Mouse (Mus musculus) induced T-regulatory cell, adult 2 months (primary cell): ENCODE results near the gene Cxcr2.

Experiments used
- DNase-seq: peaks from one replicate; pipeline ENCODE4 v3.0.0-alpha.2; 2012; ENCODE audit warnings: low read depth

Gene Cxcr2

GRCm38 (mm10) chr1:74153461-74154184 lies at the start of gene Cxcr2:
Cxcr2 (plus strand) TSS chr1:74153989.
- no peak for DNase-seq

- no peak for DNase-seq
Measured at GRCm38 (mm10) chr1:74105660-74106059, 48.1 kb upstream of the Cxcr2 start.

DNA sequence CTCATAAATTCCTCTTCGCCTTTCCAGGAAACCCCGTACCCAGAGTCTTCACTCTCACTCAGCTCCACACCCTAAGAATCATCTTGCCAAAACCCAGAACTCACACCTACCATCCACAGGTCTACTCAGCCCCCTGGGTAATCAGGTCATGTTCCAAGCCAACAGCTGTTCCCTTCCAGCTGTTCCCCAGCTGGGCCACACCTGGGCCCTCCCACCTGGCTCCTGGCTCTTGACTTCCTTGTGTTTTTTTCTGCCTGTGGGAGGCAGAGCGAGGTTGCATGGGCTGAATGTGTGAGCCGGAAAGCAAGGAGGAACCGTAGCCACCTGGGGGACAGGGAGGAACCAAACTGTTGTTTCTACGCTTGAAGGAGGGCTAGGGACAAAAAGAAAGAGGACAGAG lies 47.6 kb upstream of the Cxcr2 start:
- DNase-seq: no peak

- DNase-seq: no peak
Measured at GRCm38 (mm10) chr1:74107931-74108618, 45.7 kb upstream of the Cxcr2 start.

GRCm38 (mm10) chr1:74109670-74110069 lies 44.1 kb upstream of the Cxcr2 start:
- no peak for DNase-seq

- DNase-seq: no peak
Measured at GRCm38 (mm10) chr1:74110932-74111695, 42.7 kb upstream of the Cxcr2 start.

DNA sequence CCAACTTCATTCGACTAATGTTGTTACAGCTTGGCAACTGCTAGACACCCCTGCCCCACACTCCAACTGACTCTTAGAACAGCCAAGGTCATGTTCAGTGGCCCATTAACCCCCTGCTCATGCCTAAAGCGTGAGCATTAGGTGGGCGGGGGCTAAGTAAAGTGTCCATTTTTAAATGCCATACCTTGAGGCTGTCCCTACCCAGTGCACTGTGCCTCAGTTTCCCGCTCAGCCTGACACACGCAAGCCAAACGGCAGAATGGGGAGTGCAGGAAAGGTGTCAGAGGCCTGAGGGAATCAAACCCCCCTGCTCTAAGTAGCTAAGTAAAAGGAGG lies 42.1 kb upstream of the Cxcr2 start:
- no peak for DNase-seq

DNA sequence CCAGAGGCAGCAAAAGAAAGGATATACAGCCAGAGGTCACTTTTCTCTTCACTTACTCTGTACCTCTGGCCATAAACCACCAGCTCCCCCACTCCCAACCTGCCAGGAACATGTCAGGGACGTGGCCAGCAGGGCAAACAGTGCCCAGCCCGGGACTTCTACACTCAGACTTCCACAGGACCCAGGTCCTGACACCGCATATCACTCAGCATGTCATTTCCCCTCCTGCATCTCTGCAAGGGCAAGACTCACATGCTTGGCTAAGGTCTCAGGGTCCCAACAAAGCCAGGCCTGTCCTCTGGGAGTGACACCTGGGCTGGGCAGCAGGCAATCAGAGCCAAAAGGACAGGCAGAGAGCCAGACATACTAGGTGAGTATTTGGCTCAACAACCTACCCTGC lies 40.7 kb upstream of the Cxcr2 start:
- DNase-seq: no peak

DNA sequence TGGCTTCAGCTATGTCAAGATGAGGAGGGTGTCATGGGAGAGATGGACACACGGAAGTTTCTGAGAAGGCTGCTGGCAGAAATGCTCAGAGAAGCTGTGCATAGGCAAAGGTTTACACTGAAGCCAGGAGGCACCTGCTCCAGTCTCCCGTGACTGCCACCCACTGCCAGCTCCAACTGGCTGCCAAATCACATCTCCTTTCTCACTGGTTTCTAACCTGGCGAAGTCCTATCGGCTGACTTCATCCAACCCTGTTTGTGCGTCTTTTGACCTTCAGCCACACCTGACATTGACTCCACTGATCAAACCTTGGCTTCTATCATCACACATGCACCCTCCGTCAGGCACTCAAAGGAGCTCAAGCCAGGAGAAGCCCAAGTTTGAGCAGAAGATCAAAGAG lies 35.9 kb upstream of the Cxcr2 start:
- DNase-seq: no peak

DNA sequence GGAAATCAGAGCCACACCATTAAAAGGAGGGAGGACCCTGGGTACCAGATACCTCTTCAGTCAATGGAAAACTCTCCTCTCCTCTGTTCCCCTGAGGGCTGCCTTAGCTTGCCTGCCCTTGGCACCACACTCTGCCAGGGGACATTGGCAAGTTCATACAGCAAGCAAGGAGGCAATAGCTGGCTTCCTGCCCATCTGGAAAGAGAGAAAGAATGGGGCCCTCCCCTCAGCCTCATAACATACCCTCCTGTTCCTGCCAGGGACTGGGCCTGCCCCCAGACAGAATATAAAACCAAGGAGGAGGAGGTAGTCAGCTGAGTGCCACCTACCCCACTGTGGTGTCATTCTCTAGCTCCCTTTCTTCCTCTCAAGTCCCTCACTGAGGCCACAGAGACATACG lies 34.7 kb upstream of the Cxcr2 start:
- DNase-seq: no peak

DNA sequence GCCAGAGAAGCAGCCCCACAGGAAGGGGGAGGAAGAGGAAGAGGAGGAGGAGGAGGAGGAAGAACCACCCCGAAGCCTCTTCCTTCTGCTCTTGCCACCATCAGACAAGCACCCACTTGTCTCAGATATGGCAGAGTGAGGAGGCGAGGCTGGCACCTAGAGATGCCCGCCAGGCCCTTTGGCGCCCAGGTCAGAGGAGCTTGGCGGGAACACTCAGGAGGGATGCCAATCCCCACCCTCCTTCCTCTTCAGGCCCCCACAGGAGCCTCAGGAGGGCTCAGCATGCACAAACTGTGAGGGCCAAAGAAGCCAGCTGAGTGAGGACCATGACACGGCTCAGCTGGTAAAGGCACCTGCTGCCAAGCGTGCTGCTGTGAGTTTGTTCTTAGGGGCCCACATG lies 32.7 kb upstream of the Cxcr2 start:
- no peak for DNase-seq

DNA sequence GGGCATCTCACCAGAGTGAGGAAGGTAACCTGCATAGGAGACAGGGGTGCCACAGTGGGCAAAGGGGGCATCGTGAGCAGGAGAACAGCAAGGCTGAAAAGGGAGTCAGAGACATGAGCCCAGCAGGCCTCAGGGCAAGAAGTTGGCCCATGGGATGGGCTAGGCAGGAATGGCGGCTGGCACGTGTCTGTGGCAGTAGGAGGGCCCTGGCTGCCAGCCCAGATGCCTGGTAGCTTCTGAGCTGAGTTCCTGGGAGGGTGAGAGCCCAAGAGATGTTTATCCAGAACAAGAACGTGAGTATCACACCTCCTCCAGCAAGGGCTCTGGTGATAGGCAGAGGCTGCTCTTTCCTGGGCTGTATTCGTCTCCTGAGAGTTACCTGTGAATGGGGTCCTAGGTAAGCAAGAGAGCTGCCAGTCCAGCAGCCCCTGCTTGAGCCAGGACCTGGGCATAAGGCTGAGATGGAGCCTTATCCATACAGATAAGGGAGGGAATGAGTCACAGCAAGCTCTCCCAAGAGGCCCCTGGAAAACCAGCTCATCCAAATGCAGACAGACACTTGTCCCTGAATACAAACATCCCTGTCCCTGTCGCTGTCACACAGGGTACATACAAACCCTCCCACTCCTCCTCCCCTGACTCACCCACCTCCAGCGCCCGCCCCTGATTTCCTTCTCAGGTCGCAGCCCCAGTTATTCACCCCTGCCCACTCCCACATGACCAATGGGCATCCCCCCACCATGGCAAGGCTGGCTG lies 31.8 kb upstream of the Cxcr2 start:
- DNase-seq: no peak

GRCm38 (mm10) chr1:74123215-74123614 lies 30.6 kb upstream of the Cxcr2 start:
- DNase-seq: no peak

DNA sequence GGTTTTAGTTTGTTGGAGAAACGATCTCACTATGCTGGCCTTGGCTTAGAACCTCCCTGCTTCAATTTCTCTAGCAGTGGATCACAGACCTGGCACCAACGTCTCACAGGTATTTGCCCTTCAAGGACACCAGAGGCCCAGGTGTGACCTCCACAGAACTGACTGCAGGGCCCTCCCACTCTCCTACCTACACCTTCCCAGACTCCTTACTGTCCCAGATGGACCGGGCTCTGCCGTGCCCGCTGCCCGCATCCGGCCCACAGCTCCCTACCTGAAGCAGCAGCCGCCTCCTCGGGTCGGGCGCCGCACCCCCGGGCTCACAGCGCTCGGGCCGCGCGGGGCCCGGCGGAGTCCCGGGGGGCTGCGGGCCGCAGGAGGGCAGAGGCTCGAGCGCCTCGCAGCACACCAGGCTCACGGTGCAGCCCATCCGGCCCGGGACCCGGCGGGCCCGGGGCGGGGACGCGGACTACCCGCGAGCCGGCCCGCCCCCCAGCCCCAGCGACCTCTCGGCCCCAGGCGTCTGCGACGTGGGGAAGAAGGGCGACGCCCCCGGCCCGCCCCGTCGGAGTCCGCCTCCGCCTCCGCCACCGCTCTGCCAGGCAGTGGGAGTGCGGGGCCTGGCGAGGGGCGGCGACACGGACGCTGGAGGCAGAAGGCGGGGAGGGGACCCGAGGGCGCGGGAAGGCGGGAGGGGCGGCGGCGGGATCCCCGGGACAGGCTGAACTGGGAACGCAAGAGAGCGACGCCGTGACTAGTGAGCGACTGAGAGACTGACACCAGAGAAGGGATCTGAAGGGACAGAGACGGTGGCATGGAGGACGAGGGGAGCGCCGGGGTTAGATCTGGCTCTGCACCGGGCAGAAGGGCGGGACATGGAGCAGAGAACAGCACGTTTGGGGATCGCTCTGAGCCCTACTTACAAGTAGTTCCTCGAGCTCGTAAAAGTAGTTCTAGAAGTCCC lies 29.5 kb upstream of the Cxcr2 start, which contains the start of gene Tns1:
Gene Tns1 (minus strand): TSS at position 429 of the 961 bp plus-strand sequence.
- DNase-seq: peak; percentile 60

- peak; percentile 79 for DNase-seq
Measured at GRCm38 (mm10) chr1:74124991-74125552, 28.7 kb upstream of the Cxcr2 start, which contains the start of gene Rufy4. Rufy4 (plus strand) TSS chr1:74125541.

DNA sequence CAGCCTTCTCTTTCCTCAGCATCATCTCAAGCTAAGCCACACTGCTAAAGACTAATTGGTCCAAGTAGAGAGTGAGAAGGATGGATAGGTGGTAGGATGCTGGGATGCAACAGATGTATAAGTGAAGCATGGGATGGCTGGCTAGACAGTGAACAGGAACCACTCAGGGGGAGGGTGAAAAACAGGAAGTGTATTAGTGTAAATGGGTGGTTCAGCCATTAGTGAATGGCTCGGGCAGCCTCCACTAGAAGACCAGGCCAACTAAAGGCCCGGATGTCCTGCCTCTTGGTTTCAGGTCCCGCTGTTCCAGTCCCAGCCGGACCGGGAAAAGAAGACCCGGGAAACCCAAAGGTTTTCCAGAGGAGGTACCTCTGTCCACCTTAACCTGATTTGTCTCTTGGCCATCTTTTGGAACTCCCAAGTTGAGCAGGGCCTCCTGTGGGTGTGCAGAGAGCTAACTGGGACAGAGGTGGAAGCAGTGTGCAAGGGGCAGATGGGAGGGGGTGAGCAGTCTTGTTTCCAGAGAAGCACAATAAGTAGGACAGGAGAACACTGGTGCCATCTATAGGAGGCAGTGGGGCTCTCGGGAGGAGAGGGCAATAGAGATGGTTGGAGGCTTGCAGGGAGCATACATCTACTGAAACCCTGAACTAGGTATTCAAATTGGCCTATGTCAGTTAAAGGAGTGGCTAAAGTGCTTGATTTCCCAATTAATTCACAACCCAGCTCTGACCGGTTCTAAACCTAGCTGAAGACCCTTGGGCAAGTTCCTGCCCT lies 22.7 kb upstream of the Cxcr2 start:
- DNase-seq: no peak

DNA sequence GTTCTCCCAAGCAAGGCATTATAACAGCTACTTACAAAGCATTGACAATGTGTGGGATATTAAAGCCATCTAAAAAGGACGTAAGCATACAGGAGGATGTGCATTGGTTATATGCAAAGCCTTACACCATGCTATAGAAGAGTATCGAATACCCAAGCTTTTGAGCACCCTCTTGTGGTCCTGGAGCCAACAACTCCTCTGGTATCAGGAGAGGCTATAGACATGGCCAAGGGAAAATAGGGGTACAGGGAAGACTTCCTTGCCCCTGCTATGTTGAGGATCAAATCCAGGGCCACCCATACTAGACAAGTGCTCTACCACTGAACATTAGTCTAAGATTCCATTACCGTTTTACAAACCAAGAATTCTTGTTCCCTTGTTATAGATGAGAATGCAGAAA lies 21.8 kb upstream of the Cxcr2 start:
- DNase-seq: no peak

DNA sequence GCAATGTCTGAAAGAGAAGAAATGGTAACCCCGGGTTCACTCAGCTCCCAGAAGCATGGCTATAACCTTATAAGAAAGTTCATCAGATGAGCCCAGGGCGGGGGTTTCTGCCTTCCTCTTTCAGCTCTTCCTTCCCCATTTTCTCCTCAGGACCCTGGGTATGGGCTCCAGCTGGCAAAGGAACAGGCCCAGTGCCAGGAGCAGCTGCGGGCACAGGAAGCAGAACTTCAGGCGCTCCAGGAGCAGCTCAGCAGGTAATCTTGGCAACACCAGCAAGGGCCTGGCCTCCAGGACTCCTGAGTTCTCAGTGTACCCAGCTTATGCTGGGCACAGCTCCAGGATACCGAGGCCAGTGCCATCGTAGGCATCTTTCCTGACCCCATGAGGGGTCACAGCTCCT lies 19.8 kb upstream of the Cxcr2 start:
- DNase-seq: no peak

DNA sequence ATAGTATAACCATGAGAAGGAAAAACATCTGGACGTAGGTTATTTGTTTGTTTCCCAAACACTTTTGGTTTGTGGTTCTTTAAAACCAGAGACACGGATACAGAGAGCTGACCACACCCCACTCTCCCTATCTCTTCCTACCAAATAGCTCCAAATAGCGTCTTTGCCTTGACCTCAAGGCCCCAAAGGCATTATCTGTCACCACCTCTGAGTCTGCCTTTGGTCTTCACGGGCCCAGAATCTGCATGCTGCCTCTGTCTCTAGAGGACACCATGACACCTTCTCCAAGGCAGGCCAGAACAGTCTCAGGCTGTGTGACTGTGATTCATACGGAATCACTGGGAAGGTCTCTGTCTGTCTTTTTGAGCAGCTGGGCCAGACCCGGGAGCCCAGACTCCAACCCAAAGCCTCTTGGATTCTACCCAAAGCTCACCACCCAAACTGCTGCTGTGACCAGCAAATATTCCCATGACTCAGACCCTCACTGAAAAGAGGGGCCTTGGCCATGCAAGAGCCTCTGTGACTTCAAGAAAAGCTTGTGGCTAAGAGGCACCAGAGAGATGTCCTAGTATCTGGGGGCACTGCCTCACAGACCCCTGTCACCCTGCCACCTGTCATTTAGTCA lies 18.4 kb upstream of the Cxcr2 start:
- DNase-seq: no peak
